Mouse (Mus musculus) testis, adult 2 months (tissue): Measurements from ENCODE around the gene Ppm1e.

Experiments
- CTCF ChIP-seq: fragments of 200-500 bp; IDR thresholded peaks from 2 replicates; pipeline ENCODE4 v1.5.1; 2012; ENCODE audit warnings: low read depth, mild to moderate bottlenecking, inconsistent platforms, low read length, moderate library complexity; ENCODE audit not compliant: control insufficient read depth, insufficient read depth, insufficient replicate concordance
- POLR2A ChIP-seq: fragments of 200-500 bp; IDR thresholded peaks from 2 replicates; pipeline ENCODE4 v1.6.1; 2012; ENCODE audit warnings: low read depth, mild to moderate bottlenecking, inconsistent platforms, low read length, moderate library complexity; ENCODE audit not compliant: control insufficient read depth

GRCm38 (mm10) chr11:87354861-87355260 is 4.0 kb downstream of the Ppm1e start:
- no peak for TF ChIP-seq CTCF
- no peak for TF ChIP-seq POLR2A
